Mouse (Mus musculus) heart, postnatal 25 days (tissue): ENCODE data around the gene Gm9758. TPM values are rescaled to one million over a fixed set of nuclear protein-coding genes. Genes with fewer than 3 reads are reported as not detected.

Experiments used
- total RNA-seq, 2 experiments: library from RNA; stranded (reverse); gene quantifications; 2 replicates each; pipeline ENCODE4 v1.2.3; 2021

Gm9758 gene
- total RNA-seq, 2 experiments from 2014 or later = not detected

Other genes with a start within 250 kb of the Gm9758 start
- not detected for gene Speer4e, start 23.5 kb upstream of the Gm9758 start, total RNA-seq
- gene Gm10354, start 64.0 kb upstream of the Gm9758 start, total RNA-seq = not detected
- gene Gm17019, start 118.1 kb upstream of the Gm9758 start, total RNA-seq = not detected